Mouse (Mus musculus) Patski (cell line): ENCODE results near the gene Shisa7. TPM values are rescaled to one million over a fixed set of nuclear protein-coding genes. Genes with fewer than 3 reads are reported as not detected.

Experiments
- ATAC-seq: fragments of 100-300 bp; one replicate; pipeline ENCODE4 v1.8.0; 2021
- CTCF ChIA-PET: fragments of 350-600 bp; sonication (Branson Sonifier 250); formaldehyde crosslinking; loops from one replicate; lab custom pipeline; 2022; ENCODE audit warnings: inconsistent platforms; lab: Charles Lee
- POLR2A ChIA-PET: fragments of 350-600 bp; sonication (Branson Sonifier 250); formaldehyde crosslinking; loops from one replicate; lab custom pipeline; 2022; ENCODE audit warnings: antibody characterized with exemption, inconsistent platforms; lab: Charles Lee
- DNase-seq: peaks from one replicate; pipeline ENCODE4 v3.0.0-alpha.2; 2011; ENCODE audit warnings: low read depth, low spot score
- H3K27me3 ChIP-seq: fragments of 371-371 bp; one replicate; pipeline ENCODE4 v1.5.1; 2021
- CTCF ChIP-seq: fragments of 100-300 bp; IDR thresholded peaks from one replicate; pipeline ENCODE4 v1.5.1; 2021
- in situ Hi-C: fragments of 300-500 bp; cut with MboI; formaldehyde crosslinking; loops from 3 replicates; pipeline ENCODE4 v1.11.1; 2018; ENCODE audit warnings: low pct_unique_long_range_greater_than_20kb, mixed read lengths
- polyA plus RNA-seq: library from polyadenylated mRNA; unstranded; gene quantifications from one replicate; pipeline ENCODE4 v1.2.3, GENCODE M21; 2021

The Shisa7 gene
- polyA plus RNA-seq, 1 experiment from 2014 or later: 1.9 TPM

DNA sequence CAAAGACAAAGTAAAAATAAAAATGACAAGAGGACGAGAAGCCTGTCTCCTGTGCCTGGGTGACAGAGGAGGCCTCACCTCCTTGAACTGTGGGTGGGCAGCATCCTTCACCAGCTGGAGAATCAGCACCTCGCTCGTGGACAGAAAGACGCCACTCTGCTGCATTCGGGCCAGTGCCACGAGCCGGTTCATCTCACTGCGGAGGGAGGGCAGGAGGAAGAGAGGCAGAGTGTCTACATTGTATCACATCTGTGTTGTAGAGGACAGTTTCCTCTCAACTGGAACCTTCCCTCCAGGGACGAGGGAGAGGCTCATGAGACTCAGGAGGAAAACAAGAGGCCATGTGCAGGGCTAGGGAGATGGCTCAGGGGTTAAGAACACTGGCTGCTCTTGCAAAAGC, 4.9 kb upstream of the Shisa7 start:
- ChIA-PET CTCF (no interaction called here), POLR2A (no interaction called here)
- peaks cover 23% of the 10 kb centered on the region for H3K27me3 ChIP-seq
- DNase-seq (no peak), ATAC-seq (no peak)
- TF ChIP-seq CTCF: no peak
- in situ Hi-C loops: no loop called here

GRCm38 (mm10) chr7:4844917-4845309, 417 bp upstream of the Shisa7 start:
- ChIA-PET CTCF (no interaction called here), POLR2A (no interaction called here)
- in situ Hi-C loops: no loop called here
- DNase-seq (peak; percentile 22), ATAC-seq (peak; percentile 53)
- TF ChIP-seq CTCF: no peak
- peaks cover 34% of the 10 kb centered on the region for H3K27me3 ChIP-seq

DNA sequence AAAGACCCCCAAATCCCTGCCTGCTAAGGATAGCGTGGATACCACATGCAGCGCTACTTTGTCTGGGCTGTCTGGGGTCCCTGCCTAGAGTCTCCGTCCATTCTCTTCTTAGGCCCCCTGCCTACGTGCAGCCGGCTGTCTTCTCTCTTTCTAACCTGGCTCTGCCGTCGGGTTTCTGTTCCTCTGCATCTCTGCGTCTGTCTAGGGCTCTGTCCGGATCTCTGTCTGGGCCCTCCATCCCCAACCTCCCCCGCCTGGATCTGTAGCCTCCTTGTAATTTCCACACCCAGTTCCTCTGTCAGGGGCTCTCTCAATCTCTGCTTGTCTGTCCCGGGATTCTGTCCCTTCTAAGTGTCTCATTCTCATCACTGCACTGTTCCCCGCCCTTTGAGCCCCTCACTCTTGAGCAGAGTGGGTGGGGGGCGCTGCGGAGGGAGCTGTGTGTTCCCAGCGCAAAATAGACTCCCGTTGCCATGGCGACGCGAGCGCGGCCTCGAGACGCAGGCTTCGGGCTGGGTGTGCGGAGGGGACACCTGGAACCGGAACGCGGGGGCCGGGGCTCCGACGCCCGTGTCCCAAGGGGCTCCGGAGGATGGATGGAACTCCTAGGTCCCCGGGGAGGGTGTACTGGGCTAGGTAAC, 772 bp downstream of the Shisa7 start:
- no peak for ATAC-seq
- ChIA-PET POLR2A (no interaction called here), CTCF (interaction anchor here (1.6 kb wide), 1 partner anchor 20 kb away, joined by 4 read pairs; no protein-coding TSS in a partner anchor)
- in situ Hi-C loops: no loop called here
- no peak for TF ChIP-seq CTCF
- H3K27me3 ChIP-seq: peaks cover 41% of the 10 kb centered on the region
- no peak for DNase-seq

DNA sequence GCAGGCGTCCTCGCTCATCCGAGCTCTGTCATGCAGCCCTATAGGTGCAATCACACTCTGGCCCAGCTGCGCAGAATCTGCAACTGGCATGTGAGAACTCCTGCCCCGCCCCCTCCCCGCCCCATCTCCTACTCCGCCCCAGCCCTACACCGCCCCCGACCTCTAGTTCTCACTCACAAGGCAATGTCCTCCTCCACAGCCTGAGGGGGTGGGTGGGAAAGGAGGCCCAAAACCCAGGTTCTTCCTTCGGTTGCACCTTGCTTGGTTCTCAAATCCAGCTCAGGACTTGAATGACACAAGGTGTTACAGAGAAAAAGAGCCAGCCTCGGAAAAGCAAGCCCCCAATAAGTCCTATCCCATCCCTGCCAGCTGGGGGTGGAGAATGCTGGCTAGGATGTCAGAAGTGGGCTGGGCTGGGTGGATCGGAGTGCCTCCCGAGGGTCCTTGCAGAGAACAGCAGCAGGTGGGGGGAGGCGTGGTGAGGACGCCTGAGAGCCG, 1.8 kb downstream of the Shisa7 start:
- no peak for ATAC-seq
- POLR2A ChIA-PET: no interaction called here
- no peak for DNase-seq
- CTCF ChIA-PET: interaction anchor here (1.6 kb wide), 1 partner anchor 19 kb away, joined by 4 read pairs; no protein-coding TSS in a partner anchor
- no peak for TF ChIP-seq CTCF
- H3K27me3 ChIP-seq: peaks cover 41% of the 10 kb centered on the region
- in situ Hi-C loops: no loop called here

DNA sequence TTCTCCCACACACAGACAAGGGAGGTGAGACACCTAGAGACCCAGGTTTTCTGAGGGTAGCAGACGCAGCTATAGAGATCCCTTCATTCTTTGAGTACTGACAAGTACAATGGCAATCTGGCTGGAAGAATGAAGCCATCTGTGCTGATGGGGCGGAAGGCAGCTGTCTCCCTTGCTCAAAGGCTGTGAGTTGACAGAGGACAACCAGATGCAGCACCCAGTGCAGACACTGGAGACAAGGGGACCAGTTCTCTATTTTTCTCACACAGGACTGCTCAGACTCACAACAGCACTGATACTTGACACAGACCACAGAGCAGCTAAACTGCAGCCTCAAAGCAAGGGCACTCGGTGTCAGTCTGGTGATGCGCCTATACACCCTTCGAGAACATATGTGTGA, 2.4 kb downstream of the Shisa7 start:
- in situ Hi-C loops: no loop called here
- ChIA-PET CTCF (no interaction called here), POLR2A (no interaction called here)
- H3K27me3 ChIP-seq: peaks cover 44% of the 10 kb centered on the region
- TF ChIP-seq CTCF: no peak
- ATAC-seq (no peak), DNase-seq (no peak)

DNA sequence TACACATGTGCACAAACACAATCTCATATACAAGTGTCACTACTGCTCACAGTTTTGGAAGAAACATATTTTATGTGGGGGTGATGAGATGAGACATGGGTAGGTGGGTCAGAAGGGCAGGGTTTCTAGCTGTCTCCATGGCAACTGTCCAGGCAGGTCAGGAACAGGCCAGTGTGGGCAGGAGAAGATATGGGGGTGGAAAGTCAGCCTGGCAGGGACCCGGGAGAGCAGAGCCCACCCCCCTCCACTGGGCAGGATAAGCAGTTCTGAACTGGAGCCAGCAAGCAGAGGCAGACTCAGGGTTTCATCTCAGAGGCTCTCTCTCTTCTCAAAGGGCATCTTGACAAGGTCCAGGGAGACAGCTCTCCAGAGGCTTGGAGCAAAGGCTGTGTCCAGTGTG, 6.9 kb downstream of the Shisa7 start:
- ATAC-seq (no peak), DNase-seq (no peak)
- TF ChIP-seq CTCF: no peak
- CTCF ChIA-PET: no interaction called here
- H3K27me3 ChIP-seq: peaks cover 41% of the 10 kb centered on the region
- POLR2A ChIA-PET: interaction anchor here (0.6 kb wide), 1 partner anchor 18 kb away, joined by 3 read pairs; no protein-coding TSS in a partner anchor
- in situ Hi-C loops: no loop called here

DNA sequence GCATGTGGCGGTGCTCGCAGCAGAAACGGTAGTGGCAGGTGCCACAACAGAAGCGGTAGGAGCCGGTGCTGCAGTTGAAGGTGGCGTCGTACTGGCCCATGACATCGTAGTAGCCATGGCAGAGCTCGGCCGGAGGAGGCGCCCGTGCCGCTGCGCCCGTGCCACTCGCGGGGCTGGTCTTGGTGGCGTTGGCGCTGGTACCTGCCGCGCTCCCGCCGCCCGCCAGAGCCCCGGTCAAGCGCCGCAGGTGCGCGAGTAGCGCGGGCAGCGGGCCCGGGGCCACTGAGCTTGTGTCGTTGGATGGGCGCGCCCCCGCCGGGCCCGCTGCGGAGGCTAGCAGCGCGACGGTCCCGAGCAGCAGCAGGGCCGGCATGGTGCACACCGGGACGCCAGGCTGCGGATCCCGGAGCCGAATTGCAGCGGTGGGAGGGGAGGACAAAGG, 8.1 kb downstream of the Shisa7 start:
- peak; percentile 78 for ATAC-seq
- in situ Hi-C loops: no loop called here
- H3K27me3 ChIP-seq: peaks cover 33% of the 10 kb centered on the region
- peak; percentile 91 for TF ChIP-seq CTCF
- ChIA-PET CTCF (no interaction called here), POLR2A (interaction anchor here (1.2 kb wide), 1 partner anchor 10 kb away, joined by 3 read pairs; no protein-coding TSS in a partner anchor)
- no peak for DNase-seq

GRCm38 (mm10) chr7:4835631-4836327, 8.7 kb downstream of the Shisa7 start:
- POLR2A ChIA-PET: interaction anchor here (1.2 kb wide), 1 partner anchor 11 kb away, joined by 3 read pairs; no protein-coding TSS in a partner anchor
- in situ Hi-C loops: no loop called here
- no peak for ATAC-seq
- no peak for TF ChIP-seq CTCF
- DNase-seq: no peak
- CTCF ChIA-PET: no interaction called here
- H3K27me3 ChIP-seq: peaks cover 35% of the 10 kb centered on the region

GRCm38 (mm10) chr7:4830476-4830875, 14.0 kb downstream of the Shisa7 start:
- ChIA-PET POLR2A (no interaction called here), CTCF (no interaction called here)
- H3K27me3 ChIP-seq: peaks cover 20% of the 10 kb centered on the region
- no peak for TF ChIP-seq CTCF
- DNase-seq (no peak), ATAC-seq (no peak)
- in situ Hi-C loops: no loop called here

- no peaks in the 10 kb centered on the region for H3K27me3 ChIP-seq
- CTCF ChIA-PET: no interaction called here
- TF ChIP-seq CTCF: no peak
- ATAC-seq (no peak), DNase-seq (no peak)
- in situ Hi-C loops: no loop called here
- POLR2A ChIA-PET: no interaction called here
Observed at GRCm38 (mm10) chr7:4825365-4825764, 19.1 kb downstream of the Shisa7 start.
